Mouse (Mus musculus) cerebellum, adult (tissue): ENCODE data around the gene 1700001F09Rik.
"Not testable (repeated sequence)": the region's sequence is repeated elsewhere in the genome, so short reads cannot be mapped to it uniquely, and the experiment has no call there.

Source experiments
- ATAC-seq: cut with Nextera tagmentation; 2 replicates; pipeline ENCODE4 v1.9.2; 2017; ENCODE audit warnings: mild to moderate bottlenecking, moderate library complexity, mixed read lengths; ENCODE audit not compliant: insufficient number of reproducible peaks, low FRiP score, low TSS enrichment

Gene 1700001F09Rik

GRCm38 (mm10) chr14:43347711-43348110 lies at the start of gene 1700001F09Rik:
Gene 1700001F09Rik (minus strand): TSS chr14:43347811.
- not testable (repeated sequence) for ATAC-seq

GRCm38 (mm10) chr14:43361713-43362112 lies 14.1 kb upstream of the 1700001F09Rik start:
- not testable (repeated sequence) for ATAC-seq

- not testable (repeated sequence) for ATAC-seq
Observed at GRCm38 (mm10) chr14:43359246-43359645, 11.6 kb upstream of the 1700001F09Rik start.

- ATAC-seq, result not testable (repeated sequence)
Observed at GRCm38 (mm10) chr14:43357496-43357895, 9.9 kb upstream of the 1700001F09Rik start.

- not testable (repeated sequence) for ATAC-seq
Observed at GRCm38 (mm10) chr14:43352944-43353343, 5.3 kb upstream of the 1700001F09Rik start.

GRCm38 (mm10) chr14:43337646-43338045 lies 10.0 kb downstream of the 1700001F09Rik start:
- ATAC-seq, result not testable (repeated sequence)

GRCm38 (mm10) chr14:43331362-43331880 lies 16.2 kb downstream of the 1700001F09Rik start:
- ATAC-seq, result not testable (repeated sequence)

- ATAC-seq, result not testable (repeated sequence)
Observed at GRCm38 (mm10) chr14:43328603-43329002, 19.0 kb downstream of the 1700001F09Rik start.

GRCm38 (mm10) chr14:43319516-43319915 lies 28.1 kb downstream of the 1700001F09Rik start:
- not testable (repeated sequence) for ATAC-seq

- not testable (repeated sequence) for ATAC-seq
Observed at GRCm38 (mm10) chr14:43293503-43293902, 54.1 kb downstream of the 1700001F09Rik start, which contains the start of gene Gm8127. Gene Gm8127 (minus strand): TSS chr14:43293832.
